Mouse (Mus musculus): ENCODE results near the gene Gm4450. TPM values are rescaled to one million over a fixed set of nuclear protein-coding genes. Genes with fewer than 3 reads are reported as not detected.

Gene Gm4450
- polyA plus RNA-seq (2014; fragmentation: Illumina TruSeq; extraction: RNeasy Lipid Tissue Mini Kit (QIAGEN cat#74804); ENCODE audit: low read depth, low replicate concordance) = 273 TPM

DNA sequence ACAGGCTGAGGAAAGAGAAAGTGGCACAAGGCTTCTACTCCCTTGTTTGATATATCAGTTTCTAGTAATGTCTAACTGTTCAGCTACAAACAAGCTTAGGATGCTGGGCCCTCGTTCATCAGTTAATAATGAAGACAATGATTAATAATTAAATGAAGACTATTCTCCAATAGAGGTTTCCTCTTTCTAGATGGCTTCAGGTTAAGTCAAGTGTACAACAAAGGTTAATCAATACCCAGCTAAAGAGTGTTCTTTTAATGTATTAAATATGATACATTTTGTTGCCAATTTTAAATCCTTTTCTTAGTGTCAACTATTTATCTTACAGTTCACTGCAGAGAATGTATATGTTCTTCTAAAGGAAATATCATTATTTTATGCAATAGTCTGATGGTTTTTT, at the start of gene Gm4450:
Gene Gm4450 (minus strand): TSS at position 101 of the 400 bp plus-strand sequence.

Other genes starting within 250 kb of the Gm4450 start
- gene Reg4, start 235.0 kb downstream of the Gm4450 start, polyA plus RNA-seq (2014; fragmentation: Illumina TruSeq; extraction: RNeasy Lipid Tissue Mini Kit (QIAGEN cat#74804); ENCODE audit: low read depth, low replicate concordance) = not detected
- 49.0 TPM for gene Hmgcs2, start 176.7 kb downstream of the Gm4450 start, polyA plus RNA-seq (2014; fragmentation: Illumina TruSeq; extraction: RNeasy Lipid Tissue Mini Kit (QIAGEN cat#74804); ENCODE audit: low read depth, low replicate concordance)
- 2.5 TPM for gene Phgdh, start 117.1 kb downstream of the Gm4450 start, polyA plus RNA-seq (2014; fragmentation: Illumina TruSeq; extraction: RNeasy Lipid Tissue Mini Kit (QIAGEN cat#74804); ENCODE audit: low read depth, low replicate concordance)
- 28.5 TPM for gene Zfp697, start 74.7 kb downstream of the Gm4450 start, polyA plus RNA-seq (2014; fragmentation: Illumina TruSeq; extraction: RNeasy Lipid Tissue Mini Kit (QIAGEN cat#74804); ENCODE audit: low read depth, low replicate concordance)
- gene Hsd3b4, start 53.4 kb upstream of the Gm4450 start, polyA plus RNA-seq (2014; fragmentation: Illumina TruSeq; extraction: RNeasy Lipid Tissue Mini Kit (QIAGEN cat#74804); ENCODE audit: low read depth, low replicate concordance) = 430 TPM
- gene Gm10681, start 131.7 kb upstream of the Gm4450 start, polyA plus RNA-seq (2014; fragmentation: Illumina TruSeq; extraction: RNeasy Lipid Tissue Mini Kit (QIAGEN cat#74804); ENCODE audit: low read depth, low replicate concordance) = 540 TPM
- not detected for gene Hsd3b5, start 173.1 kb upstream of the Gm4450 start, polyA plus RNA-seq (2014; fragmentation: Illumina TruSeq; extraction: RNeasy Lipid Tissue Mini Kit (QIAGEN cat#74804); ENCODE audit: low read depth, low replicate concordance)